Mouse (Mus musculus) spleen, adult 2 months (tissue): Measurements from ENCODE around the gene 9130008F23Rik. TPM values are rescaled to one million over a fixed set of nuclear protein-coding genes. Genes with fewer than 3 reads are reported as not detected.

Experiments used
- DNase-seq, 2 experiments: peaks; one replicate each; pipeline versions ENCODE4 v3.0.0 to v3.0.0-alpha.2; 2012 to 2021; ENCODE audit warnings: low spot score in 2 of 2, low read depth in 1 of 2
- H3K27ac ChIP-seq: fragments of 200-500 bp; 2 replicates; pipeline ENCODE4 v1.5.1; 2012; ENCODE audit warnings: low read length, inconsistent platforms; ENCODE audit not compliant: insufficient read depth
- H3K27me3 ChIP-seq: fragments of 200-500 bp; 2 replicates; pipeline ENCODE4 v1.6.1; 2012; ENCODE audit warnings: mild to moderate bottlenecking, moderate library complexity, low read length, inconsistent platforms; ENCODE audit not compliant: control insufficient read depth, insufficient read depth
- H3K36me3 ChIP-seq: fragments of 200-500 bp; 2 replicates; pipeline ENCODE4 v1.6.1; 2012; ENCODE audit warnings: mild to moderate bottlenecking, low read length, inconsistent platforms; ENCODE audit not compliant: control insufficient read depth, insufficient read depth
- H3K4me1 ChIP-seq: fragments of 200-500 bp; 2 replicates; pipeline ENCODE4 v1.6.1; 2011; ENCODE audit warnings: inconsistent platforms; ENCODE audit not compliant: control insufficient read depth, insufficient read depth, insufficient read length
- H3K4me3 ChIP-seq: fragments of 200-500 bp; 2 replicates; pipeline ENCODE4 v1.5.1; 2011; ENCODE audit warnings: mild to moderate bottlenecking, inconsistent platforms; ENCODE audit not compliant: insufficient read depth, insufficient read length; ENCODE audit errors: extremely low read depth
- CTCF ChIP-seq: fragments of 200-500 bp; IDR thresholded peaks from 2 replicates; pipeline ENCODE4 v1.5.1; 2011; ENCODE audit warnings: mild to moderate bottlenecking, inconsistent platforms; ENCODE audit not compliant: insufficient read depth, insufficient read length, insufficient replicate concordance; ENCODE audit errors: extremely low read depth
- POLR2A ChIP-seq: fragments of 200-500 bp; IDR thresholded peaks from 2 replicates; pipeline ENCODE4 v1.6.1; 2011; ENCODE audit warnings: low read depth, low read length, inconsistent platforms
- WGBS: fragments of 180-500 bp; shearing (Covaris S2); methylation state at CpG from one replicate; pipeline ENCODE4 v1.1.7; 2018; 5-methylcytosine and 5-hydroxymethylcytosine counted together
- polyA plus RNA-seq: library from polyadenylated mRNA; depleted of rRNA; stranded (reverse); fragments of >200 nt; gene quantifications from 2 replicates; pipeline ENCODE4 v1.2.3, GENCODE M21; 2012; rRNA removed

9130008F23Rik gene
- polyA plus RNA-seq, result 1.9 and 2.0 TPM in 2 replicates

GRCm38 (mm10) chr17:40879924-40880691, at the start of gene 9130008F23Rik:
Gene 9130008F23Rik (minus strand): TSS chr17:40880559.
- peak within 1 kb of the TSS; percentile 53 for H3K27ac ChIP-seq
- 1% methylated on average over 40 of the region's 40 CpGs for WGBS

GRCm38 (mm10) chr17:40915499-40915898, 35.1 kb upstream of the 9130008F23Rik start:
- TF ChIP-seq CTCF, result no peak
- no peak for TF ChIP-seq POLR2A
- Histone ChIP-seq H3K4me3 (no peak overlapping the region), H3K4me1 (no peaks in the 10 kb centered on the region), H3K27ac (no peak overlapping the region), H3K36me3 (no peaks in the 10 kb centered on the region), H3K27me3 (no peaks in the 10 kb centered on the region)
- WGBS, result 84% methylated on average over 1 of the region's 2 CpGs
- DNase-seq, result no peak

More at GRCm38 (mm10) chr17:40879924-40880691, at the start of gene 9130008F23Rik:
- H3K36me3 ChIP-seq, result no peaks in the 10 kb centered on the region
- peak within 1 kb of the TSS; percentile 57 for H3K4me3 ChIP-seq
- peak in 1 of 2 experiments; percentile 4 for DNase-seq
- H3K4me1 ChIP-seq, result no peaks in the 10 kb centered on the region
- TF ChIP-seq CTCF (no peak), POLR2A (no peak)
- H3K27me3 ChIP-seq, result no peaks in the 10 kb centered on the region

GRCm38 (mm10) chr17:40914250-40914649, 33.9 kb upstream of the 9130008F23Rik start, which contains the start of gene Glyatl3:
Gene Glyatl3 (minus strand): TSS chr17:40914350.
- Histone ChIP-seq H3K27me3 (no peaks in the 10 kb centered on the region), H3K27ac (no peak within 1 kb of the TSS), H3K4me3 (no peak within 1 kb of the TSS; the same call in 1 of the 2 replicates), H3K4me1 (no peaks in the 10 kb centered on the region), H3K36me3 (no peaks in the 10 kb centered on the region)
- DNase-seq, result no peak
- WGBS, result 94% methylated on average over 2 of the region's 2 CpGs
- TF ChIP-seq POLR2A, result no peak
- no peak for TF ChIP-seq CTCF

- Histone ChIP-seq H3K4me1 (no peaks in the 10 kb centered on the region), H3K4me3 (no peak overlapping the region), H3K27me3 (no peaks in the 10 kb centered on the region), H3K36me3 (no peaks in the 10 kb centered on the region), H3K27ac (no peak overlapping the region)
- TF ChIP-seq CTCF (no peak), POLR2A (no peak)
- 13% methylated on average over 14 of the region's 14 CpGs for WGBS
- DNase-seq, result no peak
Observed at GRCm38 (mm10) chr17:40904721-40905154, 24.4 kb upstream of the 9130008F23Rik start.

DNA sequence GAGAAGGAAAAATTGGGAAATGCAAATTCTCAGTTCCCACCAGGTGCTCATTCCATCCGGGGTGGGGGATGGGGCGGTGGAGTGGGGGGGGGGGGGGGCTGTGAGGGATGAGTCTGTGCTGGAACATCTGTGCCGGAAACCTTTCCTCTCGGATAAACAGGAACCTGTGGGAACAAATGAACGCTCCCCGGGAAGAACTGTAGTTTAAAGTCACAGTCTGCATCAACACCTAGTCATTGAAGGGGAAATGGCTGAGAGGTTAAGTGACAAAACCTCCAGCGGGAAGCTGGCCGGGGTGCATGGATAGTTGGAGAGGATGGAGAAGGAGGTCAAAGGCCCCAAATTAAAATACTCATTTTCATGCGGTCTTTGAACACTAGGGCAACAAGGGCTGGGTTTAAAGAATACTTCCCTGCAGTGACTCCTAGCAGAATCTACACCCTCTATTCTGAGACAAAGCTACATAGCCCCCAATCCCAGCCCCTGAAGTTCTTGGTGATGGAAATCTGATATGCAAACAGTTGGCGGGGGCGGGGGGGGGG, 23.8 kb upstream of the 9130008F23Rik start:
- 39% methylated on average over 11 of the region's 11 CpGs for whole genome bisulfite sequencing
- no peak for DNase-seq
- Histone ChIP-seq H3K4me1 (no peaks in the 10 kb centered on the region), H3K27me3 (no peaks in the 10 kb centered on the region), H3K4me3 (no peak overlapping the region), H3K36me3 (no peaks in the 10 kb centered on the region), H3K27ac (no peak overlapping the region)
- TF ChIP-seq CTCF (no peak), POLR2A (no peak)

GRCm38 (mm10) chr17:40903345-40903744, 23.0 kb upstream of the 9130008F23Rik start:
- WGBS, result 56% methylated on average over 4 of the region's 4 CpGs
- no peaks in the 10 kb centered on the region for H3K4me1 ChIP-seq
- H3K27me3 ChIP-seq, result no peaks in the 10 kb centered on the region
- DNase-seq, result no peak
- TF ChIP-seq POLR2A, result no peak
- TF ChIP-seq CTCF, result no peak
- H3K27ac ChIP-seq, result no peak overlapping the region
- no peak overlapping the region for H3K4me3 ChIP-seq
- no peaks in the 10 kb centered on the region for H3K36me3 ChIP-seq
